ENCODE assay signal across 22 mouse cellular contexts in the genomic region with DNA sequence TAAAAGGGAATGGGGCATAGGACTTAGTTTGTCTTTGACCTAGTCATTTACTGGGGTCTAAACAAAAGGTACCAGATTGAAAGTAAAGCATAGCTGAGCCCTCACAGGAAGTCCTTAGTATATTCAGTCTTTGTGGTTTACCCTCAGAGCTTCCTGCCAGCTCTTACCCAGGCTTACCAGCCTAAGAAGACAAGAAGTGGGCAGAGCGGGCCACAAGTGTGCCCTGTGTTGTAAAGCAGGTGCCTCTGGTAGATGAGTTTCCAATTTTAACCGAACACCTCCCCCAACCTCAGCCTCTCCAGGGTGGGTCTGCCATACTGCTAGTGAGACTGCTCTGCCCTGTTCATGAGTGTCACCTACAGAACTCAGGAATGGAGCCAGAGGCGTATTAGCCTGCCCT. TPM values are rescaled to one million over a fixed set of nuclear protein-coding genes. Genes with fewer than 3 reads are reported as not detected.
DNase-seq lines count a peak whose midpoint lies in the region; ATAC-seq lines count a peak whose summit lies in the region.
"Had no signal": no experiment of that assay in that cellular context is flagged by ENCODE, and none has a peak within 500 bp of the region (broad histone marks: within the 10 kb centered on the region; RNA-seq: fewer than 3 reads in every experiment).

No protein-coding gene starts in this region.

- H3K27ac ChIP-seq in heart, embryonic 16.5 days (ENCODE audit: low read length): no peak overlapping the region
- H3K27ac ChIP-seq: embryonic facial prominence, embryonic 13.5 days; heart, embryonic 15.5 days; limb, embryonic 12.5 days; liver, embryonic 14.5 days; midbrain, embryonic 13.5 days had no signal

- ATAC-seq in heart, embryonic 16.5 days (replicated peaks; ENCODE audit: extremely low read depth, insufficient read depth, low FRiP score): peak; percentile 74
- ATAC-seq in CD4-positive, CD25-positive, alpha-beta regulatory T cell, adult 4 months: peak; percentile 79
- peak; percentile 81 for ATAC-seq in inflammation-experienced regulatory T-cells, adult 6 months
- no peak for ATAC-seq in erythroid progenitor cell, adult 5-6 weeks (replicated peaks; ENCODE audit: low FRiP score, poor library complexity, severe bottlenecking)
- ATAC-seq: lung, postnatal 0 days; midbrain, embryonic 13.5 days had no signal

- no peak overlapping the region for H3K4me2 ChIP-seq in heart, embryonic 16.5 days (ENCODE audit: low read depth, low read length)
- H3K4me2 ChIP-seq: embryonic facial prominence, embryonic 13.5 days; heart, embryonic 15.5 days; limb, embryonic 12.5 days; midbrain, embryonic 13.5 days had no signal

- no peak for DNase-seq in heart, postnatal 25 days (ENCODE audit: low spot score)
- peak; percentile 93 for DNase-seq in thymus, postnatal 0 days (ENCODE audit: low spot score)
- no peak for DNase-seq in cerebellum, adult 9-10 months
- no peak for DNase-seq in urinary bladder, postnatal 10 days (ENCODE audit: low spot score)
- DNase-seq: adrenal gland, postnatal 14 days; kidney, adult 9 months; right cerebral cortex, postnatal 25 days had no signal

- no peaks in the 10 kb centered on the region for H3K36me3 ChIP-seq in heart, embryonic 16.5 days (ENCODE audit: control insufficient read depth, insufficient read depth)
- H3K36me3 ChIP-seq: embryonic facial prominence, embryonic 13.5 days; heart, embryonic 15.5 days; limb, embryonic 12.5 days; midbrain, embryonic 13.5 days had no signal

- H3K9me3 ChIP-seq in heart, embryonic 16.5 days (replicated peaks; ENCODE audit: control insufficient read depth, low read length): peaks cover 4% of the 10 kb centered on the region; the same call in 1 of the 2 replicates
- H3K9me3 ChIP-seq: embryonic facial prominence, embryonic 13.5 days; heart, embryonic 15.5 days; midbrain, embryonic 13.5 days had no signal

- 78% methylated on average over 3 of the region's 3 CpGs for WGBS in heart, embryonic 16.5 days

- H3K4me1 ChIP-seq in heart, embryonic 16.5 days (ENCODE audit: control insufficient read depth, insufficient read depth, low read length): peaks cover under 1% of the 10 kb centered on the region; the same call in 1 of the 2 replicates
- H3K4me1 ChIP-seq: embryonic facial prominence, embryonic 13.5 days; heart, embryonic 15.5 days; limb, embryonic 12.5 days had no signal

- H3K9ac ChIP-seq in heart, embryonic 16.5 days (ENCODE audit: low read length): no peak overlapping the region
- H3K9ac ChIP-seq: embryonic facial prominence, embryonic 13.5 days; heart, embryonic 15.5 days; limb, embryonic 12.5 days; liver, embryonic 14.5 days; midbrain, embryonic 13.5 days had no signal

- H3K4me3 ChIP-seq in heart, embryonic 16.5 days (ENCODE audit: low read length): no peak overlapping the region
- H3K4me3 ChIP-seq: embryonic facial prominence, embryonic 13.5 days; heart, embryonic 15.5 days; limb, embryonic 12.5 days; midbrain, embryonic 13.5 days had no signal

- H3K27me3 ChIP-seq in heart, embryonic 16.5 days (ENCODE audit: control insufficient read depth, insufficient read depth, low read length): peaks cover 2% of the 10 kb centered on the region; the same call in 1 of the 2 replicates
- H3K27me3 ChIP-seq: embryonic facial prominence, embryonic 13.5 days; heart, embryonic 15.5 days; limb, embryonic 12.5 days; midbrain, embryonic 13.5 days had no signal

- intact Hi-C loops in heart, postnatal 25 days (cut with DNase I): no loop called here

RNA-seq across cellular contexts. Expression of a gene that starts 12.9 kb away (rescaled TPM):
- polyA plus RNA-seq in heart, embryonic 16.5 days (2015; fragmentation: Nextera tagmentation; extraction: Ambion mirVana): 2.0 and 7.8 TPM in 2 replicates
- 1 to 10 TPM in 1 of 2 experiments, under 1 TPM in 1; 0.29 to 1.1 TPM for total RNA-seq in heart, postnatal 25 days (2021)
- 1,000 to 10,000 TPM; 1,558 to 1,756 TPM for polyA plus RNA-seq in CD4-positive, CD25-positive, alpha-beta regulatory T cell, adult 4 months (2017; shearing (Covaris generic))
- polyA plus RNA-seq in inflammation-experienced regulatory T-cells, adult 6 months (2017; shearing (Covaris generic)): 1,000 to 10,000 TPM; 1,311 to 1,764 (median 1,493) TPM
- 236 and 256 TPM in 2 replicates for polyA plus RNA-seq in thymus, postnatal 0 days (2015; fragmentation: Nextera tagmentation; extraction: Ambion mirVana)
- total RNA-seq in erythroid progenitor cell, adult 5-6 weeks (2015; ENCODE audit: low replicate concordance): 8.6 and 17.6 TPM in 2 replicates
- total RNA-seq in erythroid progenitor cell, adult 5-6 weeks (2017; ENCODE audit: low replicate concordance): 22.8 and 28.4 TPM in 2 replicates
- total RNA-seq: layer of hippocampus, adult 18-20 months; left cerebral cortex, adult 18-20 months; MEL had no signal
- polyA plus RNA-seq: embryonic facial prominence, embryonic 13.5 days; forebrain, embryonic 11.5 days; limb, embryonic 12.5 days; liver, embryonic 14.5 days; stomach, embryonic 14.5 days had no signal

Comparison
In these comparisons a context has a peak if more than half of its experiments do, and no peak if none do; other contexts are left out.
1. RNA of a gene that starts 12.9 kb away (polyA plus RNA-seq): 1,558 to 1,756 TPM in CD4-positive, CD25-positive, alpha-beta regulatory T cell, adult 4 months, 1,311 to 1,764 TPM in inflammation-experienced regulatory T-cells, adult 6 months and 236 to 256 TPM in thymus, postnatal 0 days; 2.0 to 7.8 TPM in heart, embryonic 16.5 days; every median in the first group is over 10 times any median in the second.